Mouse (Mus musculus): ENCODE measurements around the gene Fanci.

GRCm38 (mm10) chr7:79362208-79362607 lies 29.5 kb upstream of the Fanci start:
- TF ChIP-seq CTCF (IDR thresholded peaks at IDR 0.05; ENCODE audit: low read depth) (no peak), EP300 (optimal IDR thresholded peaks at IDR 0.05) (no peak)
